Comparison of ENCODE assay signal across 21 mouse cellular contexts in genomic region chr16:24932816-24933215, GRCm38 (mm10).
DNase-seq lines count a peak whose midpoint lies in the region; ATAC-seq and TF ChIP-seq lines count a peak whose summit lies in the region.
"Had no signal": no experiment of that assay in that cellular context is flagged by ENCODE, and none has a peak within 500 bp of the region (broad histone marks: within the 10 kb centered on the region; RNA-seq: fewer than 3 reads in every experiment).

No protein-coding gene starts in this region.

- no peaks in the 10 kb centered on the region for H3K27me3 ChIP-seq in liver, adult 2 months (ENCODE audit: control insufficient read depth, insufficient read depth, low read length)
- H3K27me3 ChIP-seq: CH12.LX; embryonic facial prominence, embryonic 15.5 days; forebrain, embryonic 12.5 days; heart, embryonic 12.5 days; hindbrain, embryonic 15.5 days; Patski had no signal

- peaks cover 12% of the 10 kb centered on the region for H3K4me1 ChIP-seq in liver, adult 2 months (ENCODE audit: control insufficient read depth, insufficient read depth, low read length)
- peaks cover 43% of the 10 kb centered on the region for H3K4me1 ChIP-seq in bone marrow macrophage, adult 2 months (ENCODE audit: control insufficient read depth, insufficient read depth, low read length)
- H3K4me1 ChIP-seq: hindbrain, embryonic 15.5 days had no signal

- H3K27ac ChIP-seq in liver, adult 2 months (replicated peaks; ENCODE audit: insufficient read depth, low read depth, low read length): no peak overlapping the region
- peak overlapping the region; percentile 97 for H3K27ac ChIP-seq in bone marrow macrophage, adult 2 months (ENCODE audit: insufficient read depth, low read depth, low read length)
- H3K27ac ChIP-seq: forebrain, embryonic 12.5 days; hindbrain, embryonic 10.5 days; hindbrain, embryonic 15.5 days had no signal

- 18% methylated on average over 3 of the region's 3 CpGs for WGBS in liver, adult 2 months

- no peak for ATAC-seq in CD4-positive, CD25-positive, alpha-beta regulatory T cell, adult 4 months
- ATAC-seq: forebrain, embryonic 16.5 days; intestine, postnatal 0 days; Patski had no signal

- no peak overlapping the region for H3K4me3 ChIP-seq in liver, adult 2 months (ENCODE audit: insufficient read depth, low read depth, low read length)
- no peak overlapping the region for H3K4me3 ChIP-seq in bone marrow macrophage, adult 2 months (ENCODE audit: insufficient read depth, low read length)
- H3K4me3 ChIP-seq: embryonic facial prominence, embryonic 15.5 days; forebrain, embryonic 12.5 days; heart, embryonic 12.5 days; hindbrain, embryonic 10.5 days; hindbrain, embryonic 15.5 days had no signal

- DNase-seq in adrenal gland, postnatal 14 days: peak; percentile 39
- DNase-seq in adrenal gland, postnatal 10 days: no peak
- peak; percentile 66 for DNase-seq in liver, adult 2 months (ENCODE audit: extremely low read depth, low read depth, low spot score)
- DNase-seq in liver: no peak
- peak; percentile 14 for DNase-seq in R1 (ENCODE audit: low read depth, low spot score)
- no peak for DNase-seq in testis, postnatal 14 days (ENCODE audit: low spot score)
- DNase-seq: cerebellum, adult 18-20 months; cerebellum, adult 9-11 months; cerebellum, postnatal 36 days; gastrocnemius, postnatal 14 days had no signal

- no peak overlapping the region for H3K9ac ChIP-seq in liver, adult 2 months (ENCODE audit: low read depth, low read length)
- H3K9ac ChIP-seq: embryonic facial prominence, embryonic 15.5 days; forebrain, embryonic 12.5 days; heart, embryonic 12.5 days; hindbrain, embryonic 15.5 days had no signal

- no peaks in the 10 kb centered on the region for H3K36me3 ChIP-seq in liver, adult 2 months (ENCODE audit: control insufficient read depth, insufficient read depth, low read length)
- H3K36me3 ChIP-seq: embryonic facial prominence, embryonic 15.5 days; forebrain, embryonic 12.5 days; heart, embryonic 12.5 days; hindbrain, embryonic 10.5 days; hindbrain, embryonic 15.5 days had no signal

- TF ChIP-seq POLR2A in liver, adult 2 months (IDR thresholded peaks at IDR 0.05; ENCODE audit: extremely low read depth, insufficient read depth, low read length): no peak
- no peak for TF ChIP-seq POLR2A in bone marrow macrophage, adult 2 months (IDR thresholded peaks at IDR 0.05; ENCODE audit: borderline replicate concordance, low read depth, low read length)

- TF ChIP-seq CTCF in liver, adult 2 months (IDR thresholded peaks at IDR 0.05; ENCODE audit: low read depth, low read length): no peak
- no peak for TF ChIP-seq CTCF in bone marrow macrophage, adult 2 months (IDR thresholded peaks at IDR 0.05; ENCODE audit: low read depth, low read length)

- H3K79me2 ChIP-seq in liver, adult 2 months (ENCODE audit: control insufficient read depth, insufficient read depth, low read length): no peaks in the 10 kb centered on the region

Comparison
In these comparisons a context has a peak if more than half of its experiments do, and no peak if none do; other contexts are left out.
1. DNase-seq: peak in adrenal gland, postnatal 14 days (single experiment), liver, adult 2 months (single experiment) and R1 (single experiment); none in adrenal gland, postnatal 10 days (single experiment), liver (single experiment) and testis, postnatal 14 days (single experiment).